Mouse (Mus musculus): ENCODE data around the gene Thoc6. TPM values are rescaled to one million over a fixed set of nuclear protein-coding genes. Genes with fewer than 3 reads are reported as not detected.

Gene Thoc6
- polyA plus RNA-seq, 1 experiment from 2014 or later: 10.3 TPM

GRCm38 (mm10) chr17:23630195-23631020 is 43.3 kb downstream of the Thoc6 start:
- Histone ChIP-seq H3K36me3 (replicated peaks; ENCODE audit: insufficient read depth, low read length) (no peaks in the 10 kb centered on the region), H3K27ac (ENCODE audit: low read depth) (no peak overlapping the region), H3K27me3 (ENCODE audit: insufficient read depth, low read length) (0 out of 2 replicates have a peak, but pooled peaks cover 5% of the 10 kb centered on the region), H3K4me3 (ENCODE audit: low read depth, low read length) (no peak overlapping the region), H3K9ac (replicated peaks) (no peak overlapping the region), H3K4me1 (ENCODE audit: insufficient read depth) (no peaks in the 10 kb centered on the region; the same call in 1 of the 2 replicates), H3K9me3 (ENCODE audit: low read length) (no peaks in the 10 kb centered on the region), H3K4me2 (ENCODE audit: low read depth, low read length) (no peak overlapping the region)
- DNase-seq (peak; percentile 82), ATAC-seq (peak; percentile 76)
- no peak for TF ChIP-seq EP300 (IDR thresholded peaks at IDR 0.05; ENCODE audit: low read depth)
- peak; percentile 86 for TF ChIP-seq CTCF (IDR thresholded peaks at IDR 0.05; ENCODE audit: low read depth)
- 13% methylated on average over 22 of the region's 22 CpGs for WGBS (ENCODE audit: insufficient replicate concordance)

GRCm38 (mm10) chr17:23627813-23628212 is 45.9 kb downstream of the Thoc6 start:
- no peak for TF ChIP-seq CTCF (IDR thresholded peaks at IDR 0.05; ENCODE audit: low read depth)
- no peak for TF ChIP-seq EP300 (IDR thresholded peaks at IDR 0.05; ENCODE audit: low read depth)
- 47% methylated on average over 7 of the region's 7 CpGs for WGBS (ENCODE audit: insufficient replicate concordance)
- no peaks in the 10 kb centered on the region; the same call in 1 of the 2 replicates for H3K4me1 ChIP-seq (ENCODE audit: insufficient read depth)
- no peaks in the 10 kb centered on the region for H3K9me3 ChIP-seq (ENCODE audit: low read length)
- no peak overlapping the region for H3K27ac ChIP-seq (ENCODE audit: low read depth)
- H3K4me2 ChIP-seq (ENCODE audit: low read depth, low read length): no peak overlapping the region
- 0 out of 2 replicates have a peak, but pooled peaks cover 5% of the 10 kb centered on the region for H3K27me3 ChIP-seq (ENCODE audit: insufficient read depth, low read length)
- no peaks in the 10 kb centered on the region for H3K36me3 ChIP-seq (replicated peaks; ENCODE audit: insufficient read depth, low read length)
- ATAC-seq (no peak), DNase-seq (no peak)
- no peak overlapping the region for H3K4me3 ChIP-seq (ENCODE audit: low read depth, low read length)
- no peak overlapping the region for H3K9ac ChIP-seq (replicated peaks)

- no peak for ATAC-seq
- H3K4me2 ChIP-seq (ENCODE audit: low read depth, low read length): no peak overlapping the region
- TF ChIP-seq EP300 (IDR thresholded peaks at IDR 0.05; ENCODE audit: low read depth) (no peak), CTCF (IDR thresholded peaks at IDR 0.05; ENCODE audit: low read depth) (no peak)
- no peak overlapping the region for H3K4me3 ChIP-seq (ENCODE audit: low read depth, low read length)
- 60% methylated on average over 7 of the region's 7 CpGs for WGBS (ENCODE audit: insufficient replicate concordance)
- H3K9me3 ChIP-seq (ENCODE audit: low read length): no peaks in the 10 kb centered on the region
- H3K9ac ChIP-seq (replicated peaks): no peak overlapping the region
- H3K4me1 ChIP-seq (ENCODE audit: insufficient read depth): no peaks in the 10 kb centered on the region
- H3K27me3 ChIP-seq (ENCODE audit: insufficient read depth, low read length): 0 out of 2 replicates have a peak, but pooled peaks cover 4% of the 10 kb centered on the region
- H3K36me3 ChIP-seq (replicated peaks; ENCODE audit: insufficient read depth, low read length): no peaks in the 10 kb centered on the region
- DNase-seq: no peak
- H3K27ac ChIP-seq (ENCODE audit: low read depth): no peak overlapping the region
These were observed 53.3 kb downstream of the Thoc6 start for GRCm38 (mm10) chr17:23620351-23620750.

Other genes with a start within 250 kb of the Thoc6 start
- not detected in 2 replicates for gene Vmn2r117, start 194.2 kb downstream of the Thoc6 start, polyA plus RNA-seq (2015; fragmentation: Nextera tagmentation; extraction: Ambion mirVana)
- gene Zfp213, start 109.6 kb downstream of the Thoc6 start, polyA plus RNA-seq (2015; fragmentation: Nextera tagmentation; extraction: Ambion mirVana): 5.2 and 5.5 TPM in 2 replicates
- gene Zfp13, start 74.4 kb downstream of the Thoc6 start, polyA plus RNA-seq (2015; fragmentation: Nextera tagmentation; extraction: Ambion mirVana): 1.1 and 1.4 TPM in 2 replicates
- not detected in 2 replicates for gene Zscan10, start 73.0 kb downstream of the Thoc6 start, polyA plus RNA-seq (2015; fragmentation: Nextera tagmentation; extraction: Ambion mirVana)
- gene Mmp25, start 28.6 kb downstream of the Thoc6 start, polyA plus RNA-seq (2015; fragmentation: Nextera tagmentation; extraction: Ambion mirVana): 0.49 and 0.67 TPM in 2 replicates
- 0.05 and 0.31 TPM in 2 replicates for gene Bicdl2, start 13.4 kb downstream of the Thoc6 start, polyA plus RNA-seq (2015; fragmentation: Nextera tagmentation; extraction: Ambion mirVana)
- 26.6 and 28.6 TPM in 2 replicates for gene Hcfc1r1, start 286 bp downstream of the Thoc6 start, polyA plus RNA-seq (2015; fragmentation: Nextera tagmentation; extraction: Ambion mirVana)
- gene Tnfrsf12a, start 3.6 kb upstream of the Thoc6 start, polyA plus RNA-seq (2015; fragmentation: Nextera tagmentation; extraction: Ambion mirVana): 28.1 and 29.7 TPM in 2 replicates
- 0.94 and 1.3 TPM in 2 replicates for gene Cldn6, start 5.4 kb upstream of the Thoc6 start, polyA plus RNA-seq (2015; fragmentation: Nextera tagmentation; extraction: Ambion mirVana)
- 0.09 and 0.12 TPM in 2 replicates for gene Cldn9, start 10.1 kb upstream of the Thoc6 start, polyA plus RNA-seq (2015; fragmentation: Nextera tagmentation; extraction: Ambion mirVana)
- not detected in 2 replicates for gene 1520401A03Rik, start 48.9 kb upstream of the Thoc6 start, polyA plus RNA-seq (2015; fragmentation: Nextera tagmentation; extraction: Ambion mirVana)
- gene Pkmyt1, start 52.5 kb upstream of the Thoc6 start, polyA plus RNA-seq (2015; fragmentation: Nextera tagmentation; extraction: Ambion mirVana): 12.5 and 13.9 TPM in 2 replicates
- 4.0 and 4.3 TPM in 2 replicates for gene Paqr4, start 67.0 kb upstream of the Thoc6 start, polyA plus RNA-seq (2015; fragmentation: Nextera tagmentation; extraction: Ambion mirVana)
- gene Kremen2, start 72.0 kb upstream of the Thoc6 start, polyA plus RNA-seq (2015; fragmentation: Nextera tagmentation; extraction: Ambion mirVana): not detected in 2 replicates
- gene Flywch1, start 97.7 kb upstream of the Thoc6 start, polyA plus RNA-seq (2015; fragmentation: Nextera tagmentation; extraction: Ambion mirVana): 11.9 TPM in 2 replicates
- gene Flywch2, start 112.2 kb upstream of the Thoc6 start, polyA plus RNA-seq (2015; fragmentation: Nextera tagmentation; extraction: Ambion mirVana): 2.3 and 2.4 TPM in 2 replicates
- 132 and 137 TPM in 2 replicates for gene Srrm2, start 116.7 kb upstream of the Thoc6 start, polyA plus RNA-seq (2015; fragmentation: Nextera tagmentation; extraction: Ambion mirVana)
- gene Elob, start 155.3 kb upstream of the Thoc6 start, polyA plus RNA-seq (2015; fragmentation: Nextera tagmentation; extraction: Ambion mirVana): 458 and 460 TPM in 2 replicates
- gene Prss33, start 162.2 kb upstream of the Thoc6 start, polyA plus RNA-seq (2015; fragmentation: Nextera tagmentation; extraction: Ambion mirVana): not detected in 2 replicates
- gene Prss32, start 170.0 kb upstream of the Thoc6 start, polyA plus RNA-seq (2015; fragmentation: Nextera tagmentation; extraction: Ambion mirVana): not detected in 2 replicates
- 0.06 and 0.25 TPM in 2 replicates for gene Prss41, start 170.3 kb upstream of the Thoc6 start, polyA plus RNA-seq (2015; fragmentation: Nextera tagmentation; extraction: Ambion mirVana)
- not detected in 2 replicates for gene Prss21, start 194.2 kb upstream of the Thoc6 start, polyA plus RNA-seq (2015; fragmentation: Nextera tagmentation; extraction: Ambion mirVana)
- gene Dcpp1, start 207.0 kb upstream of the Thoc6 start, polyA plus RNA-seq (2015; fragmentation: Nextera tagmentation; extraction: Ambion mirVana): not detected in 2 replicates
- gene Dcpp2, start 207.0 kb upstream of the Thoc6 start, polyA plus RNA-seq (2015; fragmentation: Nextera tagmentation; extraction: Ambion mirVana): not detected in 2 replicates
- gene Dcpp3, start 243.6 kb upstream of the Thoc6 start, polyA plus RNA-seq (2015; fragmentation: Nextera tagmentation; extraction: Ambion mirVana): not detected in 2 replicates

All from liver, postnatal 0 days (tissue).